Mouse (Mus musculus) liver (tissue): ENCODE measurements at regions not wholly inside any gene's neighbourhood (a gene's known extent, or its start where the extent isn't known, plus 50 kb on each side); places are given as distances from the start of the nearest gene placed in this dataset.

Source experiments
- DNase-seq: peaks from one replicate; pipeline ENCODE4 v3.0.0-alpha.2; 2020; ENCODE audit warnings: mixed read lengths

- no peak for DNase-seq
Observed at GRCm38 (mm10) chr14:24770015-24770977, 283.4 kb downstream of the Rps24 start.

DNA sequence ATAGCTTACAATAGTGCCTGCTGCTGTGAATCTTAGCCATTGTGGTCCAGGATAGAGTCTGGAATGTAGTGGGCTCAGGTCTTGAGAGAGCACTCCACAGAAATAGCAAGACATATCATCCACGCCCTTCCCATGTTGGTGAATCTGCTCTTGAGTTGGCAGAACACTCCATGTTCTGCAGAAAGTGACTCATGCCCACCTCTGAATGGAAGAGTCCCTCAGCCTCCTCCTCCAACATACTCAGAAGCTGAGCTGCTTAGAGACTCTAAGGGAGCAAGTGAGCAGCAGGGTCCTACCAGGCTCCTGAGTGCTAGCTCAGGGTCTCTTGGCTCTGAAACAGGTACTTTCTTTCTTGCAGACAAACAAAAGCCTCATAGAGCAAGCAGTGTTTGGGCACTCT, 284.7 kb downstream of the Rps24 start:
- DNase-seq, result no peak

GRCm38 (mm10) chr14:24772129-24772528, 285.2 kb downstream of the Rps24 start:
- DNase-seq, result no peak

- peak; percentile 73 for DNase-seq
Observed at GRCm38 (mm10) chr14:24778748-24779630, 292.1 kb downstream of the Rps24 start.

- no peak for DNase-seq
Observed at GRCm38 (mm10) chr14:24781674-24782073, 294.7 kb downstream of the Rps24 start.

- no peak for DNase-seq
Observed at GRCm38 (mm10) chr14:24783889-24784288, 297.0 kb downstream of the Rps24 start.

DNA sequence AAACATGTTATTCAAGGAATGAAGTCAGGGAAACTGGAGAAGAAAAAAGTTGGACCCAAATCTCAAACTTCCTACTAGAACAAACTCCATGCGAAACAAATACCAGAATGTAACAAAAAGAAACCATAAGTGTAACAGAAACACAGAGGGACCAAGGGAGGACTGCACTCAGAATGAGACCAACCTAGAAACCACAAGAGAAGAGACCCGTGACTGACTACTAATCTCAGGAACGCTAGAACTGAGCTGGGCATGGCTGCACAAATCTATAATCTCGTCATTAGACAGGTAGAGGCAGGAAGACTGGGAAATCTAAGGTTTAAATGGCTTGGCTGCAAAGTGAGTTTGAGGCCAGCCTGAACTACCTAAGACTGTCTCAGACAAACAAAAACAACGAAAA, 298.5 kb downstream of the Rps24 start:
- no peak for DNase-seq

- DNase-seq, result no peak
Observed at GRCm38 (mm10) chr14:24793375-24794285, 306.7 kb downstream of the Rps24 start.

GRCm38 (mm10) chr14:24794359-24794845, 307.5 kb downstream of the Rps24 start:
- no peak for DNase-seq

DNA sequence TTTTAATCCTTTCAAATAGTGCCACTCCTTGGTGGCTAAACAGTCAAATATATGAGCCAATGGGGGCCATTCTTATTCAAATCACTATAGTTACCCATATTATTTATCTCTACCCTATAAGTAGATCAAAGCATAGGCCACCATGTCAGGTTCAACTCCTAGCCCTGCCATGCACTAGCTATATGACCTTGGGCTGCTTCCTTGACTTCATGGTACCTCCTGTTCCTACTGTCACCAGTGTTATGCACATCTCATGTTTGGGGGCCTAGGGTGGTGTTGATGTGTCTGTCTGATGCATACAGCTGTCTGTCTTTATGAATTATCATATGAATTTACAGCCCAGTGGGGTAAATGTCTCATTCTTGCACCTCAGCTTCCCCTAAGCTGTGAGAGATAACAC, 310.6 kb downstream of the Rps24 start:
- no peak for DNase-seq

GRCm38 (mm10) chr14:24798066-24798465, 311.1 kb downstream of the Rps24 start:
- DNase-seq, result no peak

GRCm38 (mm10) chr14:24803001-24803655, 316.2 kb downstream of the Rps24 start:
- no peak for DNase-seq

DNA sequence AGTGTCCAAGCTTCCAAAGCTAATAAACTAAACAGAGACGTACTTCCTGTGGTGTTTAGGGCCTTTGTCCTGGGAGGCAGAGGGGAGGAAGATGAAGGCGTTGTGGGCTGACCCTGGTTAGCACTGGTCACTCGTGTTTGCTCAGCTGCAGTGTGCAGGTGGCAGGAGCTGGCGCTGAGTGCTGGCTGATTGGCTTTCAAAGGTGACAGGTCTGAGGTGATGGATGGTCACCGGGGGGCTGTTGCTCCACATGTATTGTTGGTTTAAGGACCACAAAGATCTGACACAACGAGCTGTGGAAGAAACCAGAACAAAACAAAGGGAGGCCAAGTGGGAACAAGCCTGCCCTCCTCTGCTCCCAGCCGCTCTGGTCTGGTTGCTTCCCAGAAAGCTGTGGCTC, 320.1 kb downstream of the Rps24 start:
- DNase-seq, result no peak

GRCm38 (mm10) chr14:24822876-24823567, 336.1 kb downstream of the Rps24 start:
- peak; percentile 26 for DNase-seq

DNA sequence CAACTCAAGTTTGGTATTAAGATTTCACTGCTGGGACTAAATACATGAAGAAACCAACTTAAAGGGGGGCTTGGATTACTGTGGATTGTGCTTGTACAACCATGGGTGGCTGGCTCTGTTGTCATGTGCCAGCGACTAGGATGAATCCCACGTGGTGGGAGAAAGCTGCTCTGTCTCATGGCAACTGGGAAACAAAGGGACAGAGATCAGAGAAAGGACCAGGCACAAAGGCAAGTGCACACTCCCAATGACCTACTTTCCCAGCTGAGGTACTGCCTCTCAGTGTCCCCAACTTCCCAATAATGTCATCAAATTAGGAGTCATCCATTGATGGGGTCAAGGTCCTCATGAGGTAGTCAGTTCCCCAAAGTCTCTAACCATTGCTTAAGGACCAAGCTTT, 337.4 kb downstream of the Rps24 start:
- DNase-seq, result no peak

DNA sequence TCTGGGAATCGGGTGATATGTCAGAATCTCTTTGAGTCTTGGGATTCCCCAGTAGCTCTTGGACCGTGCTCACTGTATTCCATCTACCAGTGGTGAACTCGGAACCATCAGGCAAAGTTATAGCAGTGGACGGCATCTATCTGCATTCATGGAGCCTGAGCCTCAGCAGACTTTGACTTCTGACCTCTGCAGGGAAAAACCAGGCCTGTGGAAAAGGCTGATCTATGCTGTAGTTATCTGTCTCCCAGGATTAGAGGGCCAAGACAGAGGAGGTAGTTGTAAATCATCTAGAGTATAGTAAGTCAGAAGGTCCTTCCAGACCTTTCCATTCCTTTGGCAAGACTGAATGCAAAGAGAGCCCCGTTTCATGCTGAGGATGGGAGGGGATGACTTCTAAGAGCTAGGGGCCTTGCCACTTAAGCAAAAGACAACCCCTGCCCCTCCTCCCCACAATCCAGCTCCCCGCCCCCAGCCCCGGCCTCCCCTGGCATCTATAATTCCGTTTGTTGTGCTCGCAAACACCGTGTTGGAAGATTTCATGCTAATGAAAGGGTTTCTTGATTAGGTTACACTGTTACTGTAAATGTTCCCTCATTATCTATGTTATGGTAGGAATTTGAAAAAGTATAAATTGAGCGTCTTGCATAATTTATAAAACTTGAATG, 338.9 kb downstream of the Rps24 start:
- no peak for DNase-seq

DNA sequence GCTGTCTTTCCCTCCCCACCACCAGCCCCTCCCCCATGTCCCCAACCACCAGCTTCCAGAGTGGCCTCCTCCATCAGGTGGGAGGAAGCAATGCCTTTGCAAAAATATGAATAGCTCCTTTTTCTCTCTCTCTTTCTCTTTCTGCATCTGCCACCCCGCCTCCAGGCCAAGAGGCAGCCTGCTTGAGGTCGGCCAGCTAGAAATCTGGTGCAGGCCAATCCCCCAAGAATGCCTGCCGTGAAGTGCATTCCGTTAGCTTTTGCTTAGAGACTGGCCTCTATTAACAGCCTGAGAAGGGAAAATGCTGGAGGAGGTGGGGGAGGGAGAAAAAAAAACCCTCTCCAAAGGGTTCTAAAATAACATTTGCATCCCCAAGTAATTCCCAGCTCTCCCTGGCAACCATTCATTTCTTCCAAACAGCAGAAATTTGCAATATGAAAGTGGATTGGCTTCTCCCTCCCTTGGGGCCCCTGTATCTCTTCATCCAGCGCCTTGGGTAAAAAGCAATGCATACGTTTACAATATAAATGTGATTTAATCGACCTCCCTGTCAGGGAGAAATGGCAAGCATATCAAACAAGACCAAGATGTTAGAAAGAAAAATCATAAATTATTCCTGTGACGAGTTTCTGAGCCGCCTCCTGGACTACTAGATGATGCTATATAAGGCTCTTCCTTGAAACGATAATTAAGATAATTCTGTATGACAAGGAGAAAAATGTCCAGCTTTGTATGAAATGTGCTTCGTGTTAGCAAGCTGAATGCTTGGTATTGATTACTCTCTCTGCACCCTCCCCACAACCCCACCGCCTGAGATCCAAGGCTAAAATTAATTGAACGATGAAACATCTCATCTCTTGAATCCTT, 339.8 kb downstream of the Rps24 start:
- no peak for DNase-seq

DNA sequence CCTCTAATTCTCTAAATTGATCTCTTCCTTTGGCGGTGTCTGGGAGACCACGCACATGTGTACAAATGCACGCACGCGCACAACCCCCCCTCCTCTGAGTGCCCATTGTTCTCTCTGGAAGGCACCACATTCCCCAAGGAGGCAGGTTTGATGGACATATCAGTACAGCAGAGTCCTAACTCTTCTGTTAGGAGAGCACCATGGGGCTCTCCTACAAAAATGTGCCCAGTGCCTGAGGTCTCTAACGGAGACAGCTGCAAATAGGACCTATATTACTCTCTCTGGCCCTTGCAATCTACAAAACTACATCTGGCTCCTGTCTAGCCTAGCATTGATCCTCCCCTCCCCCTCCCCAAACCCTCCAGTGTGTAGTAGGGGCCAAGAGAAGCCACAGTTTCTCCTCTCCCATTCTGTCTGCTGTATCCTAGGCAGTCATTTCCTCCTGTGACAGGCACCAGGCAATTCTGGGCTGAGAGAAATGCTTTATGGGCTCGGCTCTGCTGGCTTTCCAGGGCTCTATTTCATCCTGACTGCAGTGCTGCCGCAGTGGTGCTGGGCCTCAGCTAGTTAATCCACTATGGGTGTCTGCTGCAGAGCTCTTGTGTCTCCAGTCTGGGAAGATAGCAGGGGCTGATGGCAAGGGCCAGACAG, 340.6 kb downstream of the Rps24 start:
- no peak for DNase-seq

GRCm38 (mm10) chr14:24829001-24829400, 342.1 kb downstream of the Rps24 start:
- DNase-seq, result peak; percentile 21
